Mouse (Mus musculus) left cerebral cortex, postnatal 36 days (tissue): ENCODE results near the gene Alk. TPM values are rescaled to one million over a fixed set of nuclear protein-coding genes. Genes with fewer than 3 reads are reported as not detected.
A peak's percentile ranks its signal among the peaks of the same experiment; 100 is the strongest.

Source experiments
- DNase-seq, 2 experiments: peaks; one replicate each; pipeline ENCODE4 v3.0.0; 2021 to 2022; ENCODE audit warnings: low spot score in 2 of 2, mixed read lengths in 1 of 2
- intact Hi-C: fragments of 180-260 bp; cut with DNase I; formaldehyde crosslinking; loops from one replicate; pipeline ENCODE4 v1.15.1; 2025
- total RNA-seq, 2 experiments: library from RNA; stranded (reverse); gene quantifications; 2 replicates each; pipeline ENCODE4 v1.2.3; 2021

Alk gene
- total RNA-seq, 2 experiments from 2014 or later, result 7.6 to 10.1 TPM

GRCm38 (mm10) chr17:71955011-71955410, 649.4 kb downstream of the Alk start:
- intact Hi-C loops, result no loop called here
- no peak for DNase-seq

DNA sequence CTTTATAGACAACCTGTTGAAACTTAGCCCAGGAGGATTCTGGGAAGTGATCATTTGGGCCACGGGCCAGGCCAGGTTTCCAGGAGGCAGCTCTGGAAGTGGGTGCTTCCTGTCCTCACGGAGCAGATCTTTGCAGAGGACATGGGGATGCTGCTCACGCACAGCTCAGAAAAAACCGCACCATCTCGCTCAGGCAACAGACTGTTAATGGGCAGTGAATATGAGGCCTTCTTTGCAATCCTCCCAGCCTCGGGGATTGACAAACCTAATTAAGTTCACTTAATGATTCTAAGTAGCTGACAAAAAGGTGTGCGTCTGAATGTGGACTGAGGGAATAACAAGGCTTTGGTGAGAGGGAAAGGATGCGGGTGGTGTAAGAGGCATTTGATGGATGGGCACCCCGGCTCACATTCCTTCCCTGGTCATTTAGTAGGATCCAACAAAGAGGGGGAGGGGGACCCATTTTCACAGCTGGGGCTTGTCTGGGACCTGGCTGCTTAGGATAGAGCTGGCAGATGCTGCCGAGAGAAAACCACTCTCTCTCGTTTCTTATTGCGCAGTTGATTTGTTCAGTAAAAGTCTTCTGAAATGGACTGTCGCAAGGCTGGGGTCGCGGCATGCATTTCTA, 650.1 kb downstream of the Alk start:
- intact Hi-C loops, result no loop called here
- DNase-seq, result no peak

DNA sequence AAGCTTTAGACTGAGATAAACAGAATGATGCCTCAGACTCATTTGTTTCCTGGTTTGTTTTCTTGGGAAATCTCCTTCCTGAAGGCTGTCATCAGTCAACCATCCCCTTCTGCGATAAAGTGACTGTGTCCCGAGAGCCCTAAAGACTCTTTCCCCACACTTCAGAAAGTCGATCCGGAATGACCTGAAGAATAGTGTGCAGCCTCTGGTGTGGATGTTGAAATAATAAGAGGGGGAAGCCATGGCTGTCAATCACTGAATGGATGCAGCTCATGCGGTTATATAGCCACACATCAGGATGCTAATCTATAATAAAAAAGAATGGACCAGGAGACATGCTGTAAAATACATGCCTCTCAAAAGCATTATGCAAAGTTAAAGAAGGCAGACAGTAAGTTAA, 653.5 kb downstream of the Alk start:
- intact Hi-C loops, result no loop called here

GRCm38 (mm10) chr17:71948687-71949086, 655.7 kb downstream of the Alk start:
- intact Hi-C loops, result no loop called here
- no peak for DNase-seq

More for the DNA sequence above, 653.5 kb downstream of the Alk start:
- no peak for DNase-seq

DNA sequence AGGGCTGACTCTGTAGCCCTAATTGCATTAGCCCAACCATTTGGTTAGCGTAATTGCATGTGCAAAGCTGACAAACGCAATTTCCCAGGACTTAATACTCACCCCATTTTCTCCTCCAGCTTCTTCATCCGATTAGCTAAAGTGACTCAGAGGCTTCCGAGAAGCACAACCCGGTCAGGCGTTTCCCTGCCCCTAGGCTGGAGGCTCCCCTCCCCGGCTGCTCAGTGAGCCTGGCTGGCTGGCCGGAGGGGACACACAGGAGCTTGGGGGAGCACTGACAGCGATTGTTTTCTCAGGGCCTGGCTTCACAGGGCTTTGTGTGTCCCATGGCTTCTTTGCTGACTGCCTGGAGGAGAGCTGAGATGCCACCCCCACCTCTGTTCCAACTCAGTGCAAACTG, 657.0 kb downstream of the Alk start:
- no peak for DNase-seq
- intact Hi-C loops, result no loop called here

GRCm38 (mm10) chr17:71944020-71944419, 660.4 kb downstream of the Alk start:
- intact Hi-C loops, result no loop called here
- DNase-seq, result no peak

DNA sequence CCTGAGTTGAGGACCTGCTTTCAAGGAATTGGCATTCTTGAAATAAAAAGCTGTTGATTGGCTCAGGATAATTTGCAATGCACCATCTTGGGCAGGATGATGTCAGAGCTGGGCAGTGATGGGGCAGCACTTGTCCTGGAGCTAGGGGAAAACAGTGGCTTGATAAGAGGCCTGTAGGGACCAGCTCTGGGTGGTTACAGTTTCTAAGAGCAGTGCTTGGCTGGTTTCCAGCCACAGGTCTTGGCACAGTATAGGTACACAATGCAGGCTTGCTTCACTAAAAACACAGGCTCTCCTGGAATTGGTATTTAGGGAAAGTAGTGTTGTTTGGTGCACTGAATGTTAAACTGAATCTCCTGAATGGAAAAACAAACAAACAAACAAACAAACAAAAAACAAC, 662.4 kb downstream of the Alk start:
- DNase-seq, result no peak
- intact Hi-C loops, result no loop called here

- no peak for DNase-seq
Observed at GRCm38 (mm10) chr17:71941436-71941835, 663.0 kb downstream of the Alk start.

DNA sequence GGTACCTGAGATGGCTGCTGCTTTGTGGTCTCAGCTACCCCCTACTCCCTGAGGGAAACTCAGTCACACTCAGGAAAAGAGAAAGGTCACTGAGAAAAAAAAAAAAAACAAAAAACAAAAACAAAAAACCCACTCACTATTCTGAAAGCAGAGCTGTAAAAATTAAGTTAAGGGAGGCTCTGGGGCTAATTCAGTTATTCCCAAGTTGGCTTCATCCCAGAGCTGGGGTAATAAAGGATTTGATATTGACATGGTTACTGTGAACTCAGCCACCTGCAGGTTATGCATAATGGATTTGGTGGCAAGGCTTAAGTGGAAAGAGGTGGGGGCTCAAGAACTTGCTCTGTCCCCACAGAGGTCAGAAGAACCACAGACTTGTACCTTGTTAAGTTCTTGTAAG, 667.7 kb downstream of the Alk start:
- intact Hi-C loops, result no loop called here
- no peak for DNase-seq

More at GRCm38 (mm10) chr17:71941436-71941835, 663.0 kb downstream of the Alk start:
- intact Hi-C loops, result no loop called here

- intact Hi-C loops, result no loop called here
- DNase-seq, result no peak
Observed at GRCm38 (mm10) chr17:71935837-71936236, 668.6 kb downstream of the Alk start.

- intact Hi-C loops, result no loop called here
- DNase-seq, result no peak
Observed at GRCm38 (mm10) chr17:71935336-71935735, 669.1 kb downstream of the Alk start.

DNA sequence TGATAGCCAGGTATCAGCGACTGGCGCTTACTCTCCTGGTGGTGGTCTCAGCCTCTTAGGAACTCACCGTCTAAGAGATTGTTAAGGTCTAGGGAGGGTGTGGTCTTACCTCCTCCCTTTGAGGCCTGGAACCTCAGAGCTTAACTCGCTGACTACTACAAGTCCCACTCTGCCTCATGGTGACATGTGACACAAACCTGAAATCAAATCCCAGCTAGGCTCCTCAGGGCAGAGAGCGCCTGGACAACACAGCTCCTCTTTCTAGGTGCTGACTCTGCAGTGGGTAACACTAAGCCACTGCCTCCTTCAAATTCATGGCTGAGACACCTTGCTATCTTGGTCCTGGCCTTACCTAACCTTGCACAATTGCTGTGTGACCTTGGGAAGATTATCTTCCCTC, 689.5 kb downstream of the Alk start:
- intact Hi-C loops, result no loop called here
- no peak for DNase-seq

- intact Hi-C loops, result no loop called here
- peak in 1 of 2 experiments; percentile 10 for DNase-seq
Observed at GRCm38 (mm10) chr17:71914541-71914940, 689.9 kb downstream of the Alk start.

DNA sequence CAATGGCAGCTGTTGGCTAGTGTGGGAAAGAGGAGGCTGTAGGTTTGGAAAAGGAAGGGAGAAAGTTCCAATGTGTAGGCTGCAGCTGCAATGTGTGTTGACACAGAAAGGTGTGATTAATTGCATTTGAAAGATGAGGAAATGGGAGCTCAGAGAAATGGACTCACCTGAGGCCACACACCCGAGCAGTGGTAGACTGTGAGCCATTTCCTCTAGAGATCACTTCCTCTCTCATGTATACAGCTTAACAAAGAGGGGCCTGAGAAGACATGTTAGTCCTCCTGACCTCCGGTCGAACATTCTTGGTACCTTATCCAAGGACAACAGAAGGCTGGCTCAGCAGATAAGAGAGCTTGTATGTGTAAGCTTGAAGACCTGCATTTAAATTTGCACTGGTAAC, 691.2 kb downstream of the Alk start:
- intact Hi-C loops, result no loop called here
- DNase-seq, result no peak

DNA sequence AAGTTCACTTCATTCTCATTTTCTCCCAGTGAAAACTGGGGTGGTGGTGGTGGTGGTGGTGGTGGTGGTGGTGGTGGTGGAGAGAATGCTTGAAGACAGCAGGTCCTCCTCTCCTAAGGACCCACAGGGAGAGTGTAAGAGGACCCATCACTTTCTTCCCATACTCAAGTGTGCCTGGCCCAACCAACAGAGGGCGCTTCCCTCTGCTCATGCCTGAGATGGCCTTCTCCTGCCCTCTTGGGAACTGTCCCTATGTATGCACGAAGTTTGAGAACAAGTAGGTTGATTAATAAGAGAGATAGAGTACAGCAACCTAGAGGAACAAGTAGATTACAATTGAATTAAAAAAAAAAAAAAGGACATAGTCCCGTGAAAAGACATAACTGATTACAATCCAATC, 695.3 kb downstream of the Alk start:
- intact Hi-C loops, result no loop called here
- no peak for DNase-seq

DNA sequence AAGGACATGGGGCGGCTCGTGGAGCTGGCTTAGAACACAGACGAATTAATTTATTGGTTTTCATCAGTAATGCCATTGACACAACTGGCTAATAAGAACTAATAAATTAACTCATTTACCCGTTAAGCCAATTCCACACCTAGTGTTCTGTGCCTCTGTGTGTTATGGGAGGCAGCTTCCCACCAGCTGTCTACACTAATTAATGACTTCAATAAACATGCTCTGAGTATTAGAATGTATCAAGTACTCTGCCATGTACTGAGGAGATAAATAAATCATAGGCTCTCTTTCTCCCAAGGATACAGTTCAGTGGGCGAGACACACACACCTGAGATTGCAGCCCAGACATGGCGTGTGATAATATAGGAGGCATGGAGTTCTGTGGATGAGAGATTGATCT, 723.1 kb downstream of the Alk start:
- no peak for DNase-seq
- intact Hi-C loops, result no loop called here

- no peak for DNase-seq
- intact Hi-C loops, result loop anchor here (2.0 kb wide), 1 partner anchor 213 kb away; no protein-coding TSS in a partner anchor
Observed at GRCm38 (mm10) chr17:71875492-71875891, 728.9 kb downstream of the Alk start.

GRCm38 (mm10) chr17:71874795-71875194, 729.6 kb downstream of the Alk start:
- DNase-seq, result no peak
- intact Hi-C loops, result loop anchor here (2.0 kb wide), 1 partner anchor 212 kb away; no protein-coding TSS in a partner anchor

- intact Hi-C loops, result loop anchor here (2.0 kb wide), 1 partner anchor 211 kb away; no protein-coding TSS in a partner anchor
- peak; percentile 24 to 25 for DNase-seq
Observed at GRCm38 (mm10) chr17:71874077-71874476, 730.4 kb downstream of the Alk start.

- DNase-seq, result no peak
- intact Hi-C loops, result no loop called here
Observed at GRCm38 (mm10) chr17:71872976-71873375, 731.5 kb downstream of the Alk start.

- intact Hi-C loops, result no loop called here
- DNase-seq, result no peak
Observed at GRCm38 (mm10) chr17:71871981-71872380, 732.4 kb downstream of the Alk start.

DNA sequence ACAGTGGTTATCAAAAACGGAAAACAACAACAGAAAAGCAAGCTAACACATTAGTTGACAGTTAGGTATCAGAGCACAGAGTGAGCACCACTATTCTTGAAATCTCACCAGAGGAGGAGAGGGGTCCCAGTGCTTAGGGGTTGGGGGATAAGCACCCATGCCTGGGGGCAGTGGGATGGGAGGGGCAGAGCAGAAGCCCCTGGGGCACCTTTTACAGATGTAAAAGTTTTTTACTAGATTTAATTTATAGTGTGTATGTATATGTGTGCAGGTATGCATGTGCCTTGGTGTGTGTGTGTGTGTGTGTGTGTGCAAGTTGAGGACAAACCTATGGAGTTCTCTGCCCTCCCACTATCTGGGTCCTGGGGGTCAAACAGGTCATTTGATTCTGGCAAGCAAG, 733.8 kb downstream of the Alk start:
- intact Hi-C loops, result no loop called here
- no peak for DNase-seq
